Mouse (Mus musculus) C2C12 (cell line): ENCODE data around the gene Tsfm. TPM values are rescaled to one million over a fixed set of nuclear protein-coding genes. Genes with fewer than 3 reads are reported as not detected.

ENCODE experiments used
- H3K27me3 ChIP-seq: one replicate; pipeline ENCODE4 v1.6.1; 2011; ENCODE audit not compliant: control insufficient read depth, insufficient read depth, insufficient read length
- H3K36me3 ChIP-seq: one replicate; pipeline ENCODE4 v1.6.1; 2011; ENCODE audit not compliant: control insufficient read depth, insufficient read depth
- H3K4me3 ChIP-seq: one replicate; pipeline ENCODE4 v1.5.1; 2011; ENCODE audit warnings: mild to moderate bottlenecking, control low read depth; ENCODE audit not compliant: poor library complexity, insufficient read depth, severe bottlenecking
- H3K79me2 ChIP-seq: one replicate; pipeline ENCODE4 v1.6.1; 2011; ENCODE audit not compliant: control insufficient read depth, insufficient read depth
- H3K79me3 ChIP-seq: one replicate; pipeline ENCODE4 v1.6.1; 2011; ENCODE audit warnings: low read depth, control low read depth
- H3ac ChIP-seq: one replicate; pipeline ENCODE3; 2011; ENCODE audit warnings: low read depth; ENCODE audit not compliant: control insufficient read depth, insufficient read length
- CEBPB ChIP-seq: IDR thresholded peaks from one replicate; pipeline ENCODE4 v1.6.1; 2011; ENCODE audit warnings: low read depth, mild to moderate bottlenecking, control low read depth, moderate library complexity
- CTCF ChIP-seq: IDR thresholded peaks from one replicate; pipeline ENCODE4 v1.5.1; 2011; ENCODE audit not compliant: control insufficient read depth, insufficient read depth, insufficient read length
- FOSL1 ChIP-seq: IDR thresholded peaks from one replicate; pipeline ENCODE4 v1.8.0; 2011; ENCODE audit warnings: mild to moderate bottlenecking, low read length; ENCODE audit not compliant: poor library complexity, insufficient read depth, severe bottlenecking
- MAX ChIP-seq: IDR thresholded peaks from one replicate; pipeline ENCODE4 v1.6.1; 2011; ENCODE audit warnings: mild to moderate bottlenecking, control low read depth
- MYOD1 ChIP-seq: IDR thresholded peaks from one replicate; pipeline ENCODE4 v1.6.1; 2011; ENCODE audit warnings: low read depth; ENCODE audit not compliant: control insufficient read depth, insufficient read length
- MYOG ChIP-seq: IDR thresholded peaks from one replicate; pipeline ENCODE4 v1.6.1; 2011; ENCODE audit not compliant: control insufficient read depth, insufficient read length; ENCODE audit errors: extremely low read depth
- USF1 ChIP-seq: IDR thresholded peaks from one replicate; pipeline ENCODE4 v1.6.1; 2011; ENCODE audit warnings: low read depth, mild to moderate bottlenecking, control low read depth, moderate library complexity
- polyA plus RNA-seq: library from polyadenylated mRNA; unstranded; fragments of >200 nt; fragmentation: generic; extraction: Trizol; gene quantifications from one replicate; pipeline ENCODE4 v1.2.1, GENCODE M21; 2012; ENCODE audit warnings: missing spikeins

The Tsfm gene
- polyA plus RNA-seq, 1 experiment: 66.0 TPM

GRCm38 (mm10) chr10:127056490-127056889 lies 25.9 kb upstream of the Tsfm start:
- Histone ChIP-seq H3K4me3 (no peak overlapping the region), H3K27me3 (no peaks in the 10 kb centered on the region), H3K36me3 (no peaks in the 10 kb centered on the region), H3K79me3 (no peaks in the 10 kb centered on the region), H3ac (no peak overlapping the region), H3K79me2 (no peaks in the 10 kb centered on the region)
- TF ChIP-seq MYOD1 (no peak), USF1 (no peak), CTCF (no peak), FOSL1 (no peak), MYOG (no peak), CEBPB (no peak), MAX (no peak)

- no peak overlapping the region for H3ac ChIP-seq
- no peaks in the 10 kb centered on the region for H3K79me2 ChIP-seq
- H3K79me3 ChIP-seq: no peaks in the 10 kb centered on the region
- H3K4me3 ChIP-seq: no peak overlapping the region
- H3K27me3 ChIP-seq: peaks cover 3% of the 10 kb centered on the region
- H3K36me3 ChIP-seq: no peaks in the 10 kb centered on the region
- TF ChIP-seq CTCF (no peak), MYOG (no peak), USF1 (no peak), CEBPB (no peak), FOSL1 (no peak), MYOD1 (no peak), MAX (no peak)
These were observed 24.8 kb upstream of the Tsfm start for GRCm38 (mm10) chr10:127055406-127055805.

- H3K79me3 ChIP-seq: no peaks in the 10 kb centered on the region
- H3K36me3 ChIP-seq: no peaks in the 10 kb centered on the region
- H3K79me2 ChIP-seq: no peaks in the 10 kb centered on the region
- no peak overlapping the region for H3K4me3 ChIP-seq
- TF ChIP-seq USF1 (no peak), FOSL1 (no peak), CEBPB (no peak), MAX (no peak), MYOG (no peak), CTCF (no peak), MYOD1 (no peak)
- H3K27me3 ChIP-seq: peaks cover 9% of the 10 kb centered on the region
- no peak overlapping the region for H3ac ChIP-seq
These were observed 24.0 kb upstream of the Tsfm start for GRCm38 (mm10) chr10:127054646-127055045.

- no peak overlapping the region for H3ac ChIP-seq
- no peak for TF ChIP-seq CTCF
- TF ChIP-seq FOSL1: no peak
- peaks cover 17% of the 10 kb centered on the region for H3K27me3 ChIP-seq
- no peaks in the 10 kb centered on the region for H3K79me2 ChIP-seq
- H3K4me3 ChIP-seq: no peak overlapping the region
- H3K79me3 ChIP-seq: no peaks in the 10 kb centered on the region
- peaks cover 7% of the 10 kb centered on the region for H3K36me3 ChIP-seq
These were observed 19.5 kb upstream of the Tsfm start for GRCm38 (mm10) chr10:127050119-127050474.

GRCm38 (mm10) chr10:127049395-127050118 lies 18.9 kb upstream of the Tsfm start:
- Histone ChIP-seq H3K79me3 (no peaks in the 10 kb centered on the region), H3K79me2 (no peaks in the 10 kb centered on the region), H3ac (no peak overlapping the region), H3K4me3 (no peak overlapping the region), H3K27me3 (peaks cover 17% of the 10 kb centered on the region), H3K36me3 (peaks cover 12% of the 10 kb centered on the region)
- no peak for TF ChIP-seq MYOG
- TF ChIP-seq CEBPB: no peak
- TF ChIP-seq MAX: no peak
- TF ChIP-seq CTCF: no peak
- no peak for TF ChIP-seq MYOD1

GRCm38 (mm10) chr10:127048608-127049394 lies 18.2 kb upstream of the Tsfm start:
- Histone ChIP-seq H3K27me3 (peaks cover 17% of the 10 kb centered on the region), H3K36me3 (peaks cover 18% of the 10 kb centered on the region), H3ac (no peak overlapping the region), H3K4me3 (no peak overlapping the region), H3K79me2 (peaks cover 3% of the 10 kb centered on the region), H3K79me3 (no peaks in the 10 kb centered on the region)
- TF ChIP-seq CEBPB (no peak), USF1 (no peak), MAX (no peak), FOSL1 (no peak), CTCF (no peak)
